Mouse (Mus musculus) layer of hippocampus, adult 9-11 months (tissue): ENCODE results near the gene Vat1.
"Not testable (repeated sequence)": the region's sequence is repeated elsewhere in the genome, so short reads cannot be mapped to it uniquely, and the experiment has no call there.

Experiments used
- DNase-seq: peaks from one replicate; pipeline ENCODE4 v3.0.0; 2022

Gene Vat1

DNA sequence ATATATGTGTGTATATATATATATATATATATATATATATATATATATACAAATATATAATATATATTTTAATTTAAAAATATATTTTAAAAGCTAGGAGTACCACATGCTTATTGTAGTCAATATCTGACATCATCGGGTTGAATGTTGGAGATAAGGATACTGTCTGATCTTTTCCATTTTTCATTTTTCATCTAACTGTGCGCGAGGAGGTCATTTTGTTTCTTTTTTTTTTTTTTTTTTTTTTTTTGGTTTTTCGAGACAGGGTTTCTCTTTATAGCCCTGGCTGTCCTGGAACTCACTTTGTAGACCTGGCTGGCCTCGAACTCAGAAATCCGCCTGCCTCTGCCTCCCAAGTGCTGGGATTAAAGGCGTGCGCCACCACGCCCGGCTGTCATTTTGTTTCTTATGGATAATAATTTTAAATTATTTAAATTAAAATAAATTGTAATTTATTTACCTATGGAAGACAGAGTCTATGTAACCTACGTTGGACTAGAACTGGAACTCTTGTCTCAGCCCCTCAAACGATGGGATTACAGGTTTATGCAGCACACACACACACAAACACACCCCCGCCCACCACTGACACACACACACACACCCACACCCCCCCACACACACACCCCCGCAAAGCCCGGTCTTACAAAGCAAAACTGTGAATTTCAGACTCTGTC lies 24.4 kb downstream of the Vat1 start:
- DNase-seq, result not testable (repeated sequence)

GRCm38 (mm10) chr11:101438006-101438405 lies 28.0 kb downstream of the Vat1 start:
- not testable (repeated sequence) for DNase-seq

DNA sequence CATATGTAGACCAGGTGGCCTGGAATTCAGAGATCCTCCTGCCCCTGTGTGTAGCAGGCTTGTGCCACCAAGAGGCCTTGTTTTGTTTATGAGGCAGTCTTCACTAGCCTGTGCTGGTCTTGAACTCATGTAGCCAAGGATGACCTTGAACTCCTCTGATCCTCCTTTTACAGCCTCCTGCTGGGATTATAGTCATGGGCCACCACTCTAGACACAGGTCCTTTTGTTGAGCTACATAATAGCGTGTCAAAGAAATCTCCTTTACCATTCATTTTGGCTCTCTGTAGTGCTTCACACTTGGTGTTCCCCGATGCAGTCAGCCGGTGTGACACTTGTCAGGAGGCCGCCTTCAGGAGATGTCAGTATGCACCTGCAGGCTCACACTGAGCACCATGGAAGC lies 29.1 kb downstream of the Vat1 start:
- DNase-seq, result no peak

DNA sequence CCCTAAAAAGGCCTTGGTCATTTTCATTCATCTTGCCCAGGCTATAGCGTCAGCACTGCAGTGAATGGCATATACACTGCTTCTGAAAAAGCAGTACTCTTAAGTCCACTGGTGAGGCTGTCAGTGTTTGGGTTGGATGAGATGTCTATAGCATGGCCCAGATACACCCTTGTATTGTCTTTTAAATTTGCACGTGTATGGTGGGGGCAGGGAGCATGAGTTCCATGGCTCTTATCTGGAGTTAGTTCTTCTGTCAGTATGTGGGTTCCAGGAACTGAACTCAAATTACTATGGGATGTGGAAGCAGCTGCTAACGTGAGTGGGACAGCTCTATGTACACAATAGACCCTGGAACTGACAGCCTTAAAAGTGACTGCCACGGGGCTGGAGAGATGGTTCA lies 30.2 kb downstream of the Vat1 start:
- DNase-seq, result no peak

- DNase-seq, result no peak
These were observed 32.6 kb downstream of the Vat1 start for GRCm38 (mm10) chr11:101433396-101433795.

DNA sequence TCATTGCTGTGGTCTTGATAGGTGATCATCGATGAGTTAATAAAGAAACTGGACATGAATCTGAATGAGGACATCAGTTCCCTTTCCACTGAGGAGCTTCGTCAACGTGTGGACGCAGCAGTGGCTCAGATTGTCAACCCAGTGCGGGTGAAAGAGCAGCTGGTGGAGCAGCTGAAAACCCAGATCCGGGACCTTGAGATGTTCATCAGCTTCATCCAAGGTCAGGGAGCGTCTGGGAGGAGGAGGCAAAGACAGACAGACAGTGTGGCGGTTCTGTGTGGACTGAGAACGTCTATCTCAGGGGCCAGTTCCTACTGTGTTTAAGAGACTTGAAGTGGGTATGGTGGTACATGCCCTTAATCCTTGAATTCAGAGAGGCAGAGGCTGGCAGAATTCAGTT lies 34.7 kb downstream of the Vat1 start:
- DNase-seq, result no peak

DNA sequence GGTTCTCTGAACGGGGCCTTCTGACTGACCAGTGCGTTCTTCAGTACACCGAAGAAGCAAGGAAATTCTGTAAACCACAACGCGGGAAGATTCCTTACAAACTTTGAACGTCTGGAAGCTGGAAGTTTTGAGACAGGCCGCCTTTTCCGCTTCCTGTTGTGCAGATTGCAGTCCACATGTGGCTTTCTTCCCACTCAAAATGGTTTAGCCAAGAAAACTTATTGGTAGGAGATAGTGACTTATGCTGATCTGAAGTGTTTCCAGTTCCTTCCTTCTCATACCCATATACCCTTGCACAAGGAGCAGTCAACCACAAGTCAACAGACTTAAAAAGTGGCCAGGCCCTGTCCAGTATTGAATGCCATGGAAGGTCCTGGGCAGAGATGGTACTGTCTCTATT lies 39.9 kb downstream of the Vat1 start:
- no peak for DNase-seq

DNA sequence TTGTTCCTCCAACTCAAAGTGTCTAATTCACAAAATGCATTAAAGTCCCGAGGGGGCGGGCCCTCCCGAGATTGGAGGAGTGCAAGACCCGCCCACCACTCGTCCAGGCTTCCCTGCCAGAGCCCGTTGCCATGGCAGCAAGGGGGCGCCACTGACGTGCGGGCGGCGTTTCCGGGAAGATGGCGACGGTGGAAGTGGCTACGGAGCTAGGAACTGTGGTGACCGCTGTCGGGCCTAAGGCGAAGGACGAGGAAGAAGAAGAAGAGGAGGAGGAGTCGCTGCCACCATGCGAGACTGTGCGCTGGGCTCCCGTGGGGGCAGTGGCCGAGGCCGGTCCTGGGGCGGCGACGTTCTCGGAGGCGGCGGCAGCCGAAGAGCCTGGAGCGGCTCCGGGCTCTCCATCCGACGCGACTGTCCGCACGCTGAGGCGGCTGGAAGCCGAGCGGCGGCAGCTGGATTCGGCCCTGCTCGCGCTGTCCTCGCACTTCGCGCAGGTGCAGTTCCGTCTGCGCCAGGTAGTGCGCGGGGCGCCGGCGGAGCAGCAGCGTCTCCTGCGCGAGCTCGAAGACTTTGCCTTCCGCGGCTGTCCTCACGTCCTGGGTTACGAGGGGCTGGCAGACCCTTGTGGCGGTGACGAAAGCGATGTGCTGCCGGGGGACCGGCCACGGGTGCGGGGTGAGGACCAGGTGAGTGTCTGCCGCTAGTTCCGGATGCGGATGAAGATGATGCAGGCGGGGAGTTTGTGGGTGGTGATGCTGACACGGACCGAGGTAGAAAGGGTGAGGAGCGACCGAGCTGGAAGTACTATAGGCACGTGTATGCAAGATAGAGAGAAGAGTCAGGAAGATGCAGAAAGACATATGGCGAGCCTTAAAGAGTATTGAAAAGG lies 40.9 kb downstream of the Vat1 start, which contains the start of the genes Rundc1 and Ptges3l:
TSS of gene Rundc1 (plus strand) at position 161 of the 889 bp plus-strand sequence.
TSS of gene Ptges3l (minus strand) at position 409 of the 889 bp plus-strand sequence.
- peak; percentile 98 for DNase-seq

GRCm38 (mm10) chr11:101424105-101424851 lies 41.8 kb downstream of the Vat1 start, which contains the start of gene Gm27029:
TSS of gene Gm27029 (minus strand) at chr11:101424796.
- DNase-seq, result no peak

DNA sequence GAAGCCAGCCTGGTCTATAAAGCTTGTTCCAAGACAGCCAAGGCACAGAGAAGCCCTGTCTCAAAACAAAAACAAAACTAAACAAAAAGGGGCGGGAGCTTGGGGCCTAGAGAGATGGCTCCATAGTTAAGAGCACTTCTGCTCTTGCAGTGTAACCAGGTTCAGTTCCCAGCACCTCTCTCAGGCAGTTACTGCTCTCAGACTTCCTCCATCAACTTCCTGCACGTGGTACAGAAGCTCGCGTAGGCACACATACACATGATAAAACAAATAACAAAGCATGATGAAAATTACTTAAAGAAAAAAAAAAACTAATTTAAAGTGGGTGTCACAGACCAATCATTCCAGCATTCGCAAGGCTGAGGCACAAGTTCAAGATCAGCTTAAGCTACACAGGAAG lies 45.9 kb downstream of the Vat1 start:
- no peak for DNase-seq

- no peak for DNase-seq
These were observed 46.4 kb downstream of the Vat1 start for GRCm38 (mm10) chr11:101419610-101420009.

DNA sequence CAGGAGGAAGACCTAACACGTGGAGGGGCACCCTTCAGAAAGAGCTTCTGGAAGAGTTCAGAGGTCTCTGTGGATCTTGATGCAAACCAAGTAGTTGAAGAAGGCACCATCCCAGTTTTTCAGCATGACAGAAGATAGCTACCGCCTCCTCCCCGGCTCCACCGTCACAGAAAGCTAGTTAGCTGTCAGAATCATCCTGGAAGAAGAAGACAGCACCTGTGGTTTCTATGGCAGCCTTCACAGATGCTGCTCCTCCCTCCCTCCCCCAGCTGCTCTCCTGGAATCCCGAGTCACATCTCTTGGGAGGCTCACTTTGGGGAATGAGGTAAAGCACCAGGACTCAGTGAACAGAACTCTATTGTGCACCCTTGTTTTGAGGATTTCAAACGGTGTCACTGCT lies 47.0 kb downstream of the Vat1 start:
- DNase-seq, result no peak

DNA sequence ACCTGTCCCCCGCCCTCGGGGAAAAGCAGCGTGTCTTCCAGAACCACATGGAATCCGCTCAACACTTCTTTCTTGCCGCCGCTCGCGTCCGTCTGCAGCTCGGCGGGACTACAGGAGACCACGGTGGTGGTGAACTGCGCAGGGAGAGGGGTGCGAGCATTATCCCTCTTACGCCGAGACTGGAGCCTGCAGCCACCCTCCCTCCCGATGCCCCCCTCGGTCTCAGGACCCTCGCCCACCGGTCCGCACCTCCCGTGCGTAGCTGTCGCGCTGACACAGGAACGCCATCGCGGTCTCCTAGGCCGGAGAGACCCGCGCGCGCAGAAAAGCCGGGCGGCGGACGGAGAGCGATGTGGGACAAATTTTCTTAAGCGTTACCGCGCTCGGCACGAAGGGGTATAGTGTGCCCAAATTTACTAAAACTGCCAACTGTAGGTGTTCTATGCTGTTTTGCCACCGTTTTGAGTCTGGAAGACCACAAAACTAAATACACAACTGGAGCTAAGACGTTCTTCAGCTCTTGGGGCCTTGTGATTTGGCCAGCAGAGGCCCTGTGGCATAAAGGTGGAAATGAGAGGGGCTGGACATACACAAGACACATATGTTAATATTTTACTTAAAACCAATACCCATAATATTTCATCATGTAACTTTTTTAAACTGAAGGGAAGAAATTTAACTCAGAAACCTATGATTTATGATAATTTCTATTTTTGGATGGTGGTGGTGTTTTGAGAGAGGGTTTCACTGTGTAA lies 48.8 kb downstream of the Vat1 start, which contains the start of gene Aarsd1:
TSS of gene Aarsd1 (minus strand) at position 515 of the 755 bp plus-strand sequence.
- peak; percentile 69 for DNase-seq

GRCm38 (mm10) chr11:101416433-101417100 lies 49.5 kb downstream of the Vat1 start:
- no peak for DNase-seq

- DNase-seq, result no peak
These were observed 50.7 kb downstream of the Vat1 start for GRCm38 (mm10) chr11:101415306-101415705.
